Mouse (Mus musculus) kidney, adult 8-10 months (tissue): Measurements from ENCODE around the gene Hadhb.

Experiments used
- DNase-seq, 2 experiments: peaks; one replicate each; pipeline ENCODE4 v3.0.0; 2022

The Hadhb gene

DNA sequence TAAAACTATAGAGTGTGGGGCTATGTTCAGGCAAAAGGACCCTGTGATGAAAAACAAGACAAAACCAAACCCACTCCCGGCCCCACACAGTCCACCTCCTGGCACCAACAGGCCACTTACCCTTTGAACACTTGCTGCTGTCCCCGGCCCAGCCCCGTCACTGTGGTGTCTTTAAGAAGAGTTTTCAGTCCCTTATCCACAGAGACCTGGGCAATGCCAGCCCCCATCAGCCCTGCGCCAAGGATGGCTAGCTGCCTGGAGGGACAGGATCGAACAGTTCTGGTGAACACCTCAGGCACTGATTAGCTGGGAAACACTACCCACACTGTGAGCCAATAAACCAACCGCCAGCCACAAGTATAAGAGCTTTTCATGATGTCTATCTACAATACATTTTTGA is 26.4 kb upstream of the Hadhb start:
- DNase-seq, result no peak

DNA sequence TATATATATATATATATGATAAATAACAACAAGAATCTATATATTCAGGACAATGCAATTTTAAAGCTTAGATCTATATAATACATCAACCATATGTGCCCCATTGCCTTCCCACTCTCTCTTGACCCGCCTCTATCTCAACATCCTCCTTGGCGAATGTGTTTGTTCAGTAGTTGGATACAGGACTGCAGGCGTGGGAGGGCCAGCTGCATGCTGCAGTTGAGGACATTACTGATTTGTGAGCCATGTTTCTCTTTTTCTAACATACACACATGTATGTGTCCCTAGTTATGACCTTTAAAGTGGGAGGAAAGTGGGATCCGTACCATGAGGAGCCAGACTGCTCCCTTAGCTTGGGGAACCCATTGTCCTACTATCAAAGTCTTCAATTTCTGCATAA is 23.8 kb upstream of the Hadhb start:
- DNase-seq, result no peak

DNA sequence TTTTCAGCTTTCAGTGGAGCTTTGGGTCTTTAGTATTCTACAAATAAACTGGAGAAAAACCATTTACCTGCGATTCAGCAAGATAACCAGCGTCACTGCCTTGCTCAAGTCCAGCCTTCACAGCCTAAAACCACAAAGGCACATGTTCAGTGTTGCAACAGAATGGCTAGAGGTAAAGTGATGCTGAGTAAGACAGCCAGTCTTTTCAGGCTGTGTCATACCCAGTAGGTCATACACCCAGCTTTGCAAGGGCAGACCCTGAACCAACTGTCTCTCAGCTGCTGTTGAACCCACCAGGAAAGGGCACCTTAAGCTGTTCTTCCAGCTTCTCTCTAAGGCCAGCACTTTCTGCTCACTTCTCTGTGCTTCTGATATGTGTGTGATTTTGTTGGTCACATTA is 22.9 kb upstream of the Hadhb start:
- DNase-seq, result no peak

DNA sequence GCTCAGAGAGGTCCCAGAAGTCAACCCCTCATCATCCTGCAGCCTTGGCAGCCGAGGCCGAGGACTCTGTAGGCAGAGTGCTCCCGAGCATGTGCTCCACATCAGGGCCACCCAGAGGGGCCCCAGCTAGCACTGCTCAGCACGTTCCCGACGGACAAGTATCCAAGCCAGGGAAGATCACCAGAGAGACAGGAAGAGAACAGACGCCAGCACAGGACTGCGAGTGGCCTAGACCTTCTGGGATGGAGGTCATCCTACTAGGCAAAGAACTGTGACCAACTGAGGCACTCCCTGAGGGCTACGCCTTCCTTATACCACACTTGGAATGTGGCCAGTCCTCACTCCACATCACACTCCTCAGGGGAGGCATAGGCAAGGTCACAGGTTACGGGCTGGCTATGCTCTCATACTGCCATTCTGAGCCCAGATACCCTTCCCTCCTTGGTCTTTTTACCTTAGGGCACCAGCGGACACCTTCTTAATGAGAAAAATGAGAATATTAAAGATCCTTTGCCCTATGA is 19.3 kb upstream of the Hadhb start:
- DNase-seq, result no peak

DNA sequence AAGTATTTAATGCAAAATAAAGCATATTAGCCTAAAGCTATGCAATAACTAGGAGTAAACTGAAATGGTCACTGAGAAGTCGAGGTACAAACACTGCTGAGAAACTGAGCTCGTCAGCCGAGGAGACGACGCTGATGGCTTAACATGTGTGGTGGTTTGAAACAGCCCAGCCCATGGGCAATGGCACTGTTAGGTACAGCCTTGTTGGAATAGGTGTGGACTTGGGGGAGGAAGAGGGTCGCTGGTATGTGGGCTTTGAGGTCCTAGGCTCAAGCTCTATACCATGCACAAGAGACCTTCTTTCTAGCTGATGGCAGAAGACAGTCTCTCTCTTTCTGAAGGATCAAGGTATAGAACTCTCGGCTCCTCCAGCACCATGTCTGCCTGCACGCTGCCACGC is 17.8 kb upstream of the Hadhb start:
- no peak for DNase-seq

DNA sequence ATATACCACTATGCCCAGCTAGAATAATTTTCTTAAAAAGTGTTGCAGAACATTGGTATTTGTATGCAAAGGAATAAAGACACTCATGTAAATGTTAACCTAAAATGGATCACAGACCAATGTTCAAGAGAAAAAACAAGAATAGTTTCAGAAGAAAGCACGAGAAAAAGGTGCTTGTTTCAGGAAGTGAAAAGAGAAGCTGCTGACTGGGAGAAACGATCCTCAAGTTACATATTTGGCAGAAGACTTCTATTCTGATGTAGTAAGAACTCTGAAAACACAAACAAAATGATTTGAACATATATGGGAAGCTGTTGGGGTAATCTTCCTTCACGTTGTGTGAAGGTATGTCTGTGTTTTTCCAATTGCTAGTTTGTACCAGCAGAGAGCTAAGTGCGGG is 16.9 kb upstream of the Hadhb start:
- no peak for DNase-seq

DNA sequence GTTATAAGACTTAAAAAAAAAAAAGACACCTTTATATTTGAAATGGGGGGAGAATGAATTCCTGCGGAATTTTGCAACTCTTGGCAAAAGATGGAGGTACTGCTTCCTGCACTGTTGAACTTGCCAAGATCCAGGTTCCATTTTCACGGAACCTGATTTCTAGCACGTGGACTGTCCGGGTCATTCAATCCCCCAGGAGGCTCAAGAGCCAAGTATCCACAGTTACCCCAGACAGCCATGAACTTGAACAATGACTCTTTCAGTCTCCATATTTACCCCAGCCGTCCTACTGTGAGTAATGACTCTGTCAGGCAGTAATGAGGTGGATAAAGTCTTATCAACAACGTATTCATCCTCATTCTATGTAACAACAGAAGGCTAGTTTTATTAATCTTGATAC is 8.5 kb upstream of the Hadhb start:
- no peak for DNase-seq

DNA sequence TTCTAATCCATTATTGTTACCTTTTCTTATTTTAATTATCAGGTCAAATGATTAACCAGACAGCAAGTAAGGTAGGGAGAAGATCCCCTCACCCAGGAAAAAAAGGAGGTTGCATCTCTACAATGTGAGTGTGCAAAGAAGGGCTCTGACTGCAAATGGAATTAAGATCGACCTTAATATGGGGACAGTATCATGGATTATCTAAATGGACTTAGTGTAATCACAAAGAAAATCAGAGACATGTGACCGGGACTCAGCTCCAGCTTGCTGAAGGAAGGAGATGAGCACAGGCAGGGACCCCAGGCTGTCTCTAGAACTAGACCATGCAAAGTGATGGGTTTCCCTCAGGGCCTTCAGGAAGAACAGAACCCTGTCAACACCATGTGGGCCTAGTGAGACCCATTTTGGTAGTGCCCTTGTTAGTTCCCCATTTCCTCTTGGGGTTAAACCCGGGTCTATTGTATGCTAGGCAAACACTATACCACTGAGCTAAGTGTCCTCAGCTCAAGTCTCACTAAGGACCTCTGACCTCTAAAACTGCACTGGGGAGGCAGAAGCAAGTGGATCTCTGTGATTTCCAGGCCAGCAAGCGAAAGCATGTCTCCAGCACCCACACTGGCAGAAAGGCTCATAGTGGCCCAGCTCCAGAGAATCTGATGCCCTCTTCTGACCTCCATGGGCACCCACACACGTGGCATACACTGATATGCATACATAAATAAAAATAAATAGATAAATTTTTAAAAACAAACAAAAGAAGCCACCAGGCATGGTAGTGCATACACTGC is 6.7 kb upstream of the Hadhb start:
- no peak for DNase-seq

DNA sequence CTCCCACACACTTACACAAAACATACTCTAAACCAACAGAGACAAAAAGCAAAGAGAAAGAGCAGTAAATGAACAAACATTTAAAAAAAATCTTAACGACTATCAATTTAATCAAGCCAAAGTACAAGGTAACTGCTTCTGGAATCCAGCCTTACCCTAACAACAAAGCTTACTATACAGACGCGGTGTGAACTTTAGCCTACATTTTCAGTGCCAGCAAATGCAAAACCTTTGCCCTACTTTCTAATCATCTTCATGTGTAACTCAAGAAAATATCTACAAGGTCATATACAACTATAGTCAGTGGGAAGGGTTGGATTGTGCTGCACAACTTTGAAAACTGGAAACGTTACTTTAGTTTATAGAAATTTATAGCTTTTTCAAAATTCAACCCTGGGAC is 3.0 kb upstream of the Hadhb start:
- peak; percentile 49 to 72 for DNase-seq

DNA sequence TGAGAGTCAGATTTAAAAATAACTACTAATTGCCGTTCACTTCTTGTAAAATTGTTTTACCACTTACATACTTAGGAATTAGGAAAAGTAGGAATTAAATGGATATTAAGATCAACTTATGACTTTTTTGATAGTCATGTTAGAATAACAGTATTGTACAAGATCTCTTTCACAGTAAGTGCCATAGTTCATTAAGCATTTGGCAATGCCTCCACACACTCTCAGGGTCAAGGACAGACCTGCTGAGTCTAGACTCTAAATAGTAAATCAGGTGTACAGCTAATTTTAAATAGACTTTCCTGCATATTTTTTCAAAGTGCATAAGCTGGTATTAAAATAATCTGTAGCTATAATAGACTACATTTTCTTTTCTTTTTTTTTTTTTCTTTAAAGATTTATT is 2.6 kb upstream of the Hadhb start:
- DNase-seq, result peak; percentile 17 to 59

DNA sequence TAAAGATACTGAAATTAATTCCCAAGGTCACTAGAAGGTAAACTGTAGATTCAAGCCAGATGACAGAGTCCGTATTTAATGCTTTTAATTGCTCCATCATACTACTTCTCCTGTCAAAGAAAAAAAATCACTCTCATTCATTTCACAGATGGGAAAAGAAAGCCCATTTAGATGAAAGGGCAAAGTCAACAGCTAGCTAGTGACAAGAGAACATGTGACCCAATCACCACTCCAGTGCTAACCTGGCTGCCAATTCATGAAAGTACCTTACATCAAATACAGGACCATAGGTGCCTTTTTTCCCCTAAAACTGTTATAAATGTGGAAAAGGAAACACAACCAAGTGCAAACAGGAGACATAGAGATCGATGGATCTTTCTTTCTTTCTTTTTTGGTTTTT is 1.8 kb upstream of the Hadhb start:
- DNase-seq, result no peak

DNA sequence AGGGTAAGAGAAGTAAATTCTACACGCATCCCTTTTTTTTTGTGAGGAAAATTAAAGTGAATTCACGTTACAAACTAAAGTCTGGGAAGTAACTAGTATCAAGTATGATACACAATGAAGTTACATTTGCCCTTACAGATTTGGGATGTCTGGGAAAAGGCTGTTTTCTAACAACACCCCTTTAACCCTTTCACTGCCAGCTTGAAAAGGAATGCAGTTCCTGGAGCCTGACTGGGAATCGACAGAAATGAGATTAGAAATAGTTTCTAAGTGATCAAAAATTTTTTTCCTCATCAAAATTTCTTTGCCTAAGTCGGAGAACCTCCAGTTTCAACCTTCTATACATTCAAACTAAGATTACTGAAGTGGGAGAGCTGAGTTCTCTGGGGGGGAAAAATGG is 1.0 kb upstream of the Hadhb start:
- no peak for DNase-seq

DNA sequence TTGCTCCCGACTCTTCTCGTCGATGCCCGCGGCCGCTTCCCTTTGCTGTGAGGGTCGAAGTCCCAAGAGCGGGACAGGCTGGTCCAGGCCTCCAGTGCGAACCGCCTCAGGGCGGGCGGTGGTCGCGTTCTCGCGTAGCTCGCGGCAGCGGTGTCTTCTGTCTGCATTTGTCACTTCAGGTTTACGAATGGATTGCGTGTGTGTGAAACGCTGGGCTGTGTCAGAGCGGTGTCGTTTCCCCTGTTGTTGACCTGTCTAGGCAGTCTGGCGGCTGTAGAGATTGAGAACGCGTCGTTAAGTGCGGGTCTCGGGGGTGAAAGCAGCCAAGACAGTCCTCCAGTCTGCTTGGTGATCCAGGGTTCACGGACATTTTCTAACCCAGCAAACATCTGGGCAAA is 346 bp downstream of the Hadhb start:
- DNase-seq, result no peak

DNA sequence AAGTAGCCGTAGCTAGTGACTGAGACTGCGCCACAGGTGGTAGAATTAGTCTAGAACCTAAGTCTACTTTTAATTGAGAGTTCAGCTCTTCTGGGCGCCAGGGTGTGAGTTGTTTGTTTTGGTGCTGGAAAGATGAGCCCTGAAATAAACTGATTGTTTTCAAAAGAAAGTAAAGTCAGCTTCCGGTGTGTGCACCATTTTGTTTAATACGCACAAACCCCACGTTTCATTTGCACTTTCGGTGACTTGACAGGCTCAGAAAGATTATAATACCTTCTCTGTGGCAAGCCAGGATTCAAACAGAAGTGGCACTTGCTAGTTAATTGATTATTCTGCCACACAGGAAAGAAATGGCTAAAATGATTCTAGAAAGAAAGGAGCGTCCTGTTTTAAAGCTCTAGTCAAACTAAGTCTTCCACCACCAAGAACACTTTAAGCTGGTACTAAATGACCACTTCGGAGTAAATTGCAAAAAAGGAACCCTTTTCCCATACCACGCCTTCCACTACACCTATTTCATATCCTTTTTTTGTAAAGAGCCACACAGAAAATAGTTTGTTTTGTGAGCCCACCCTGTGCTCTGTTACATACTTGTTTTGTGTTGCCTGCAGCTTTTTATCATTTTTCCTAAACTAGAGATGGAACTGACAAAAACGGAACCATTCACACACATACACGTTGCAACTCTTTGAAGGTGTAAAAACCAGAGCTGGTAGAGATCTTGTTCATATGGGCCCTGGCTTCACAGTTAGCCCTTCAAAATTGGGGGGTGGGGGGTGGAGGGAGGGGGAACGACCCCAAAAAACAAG is 977 bp downstream of the Hadhb start:
- DNase-seq, result no peak

DNA sequence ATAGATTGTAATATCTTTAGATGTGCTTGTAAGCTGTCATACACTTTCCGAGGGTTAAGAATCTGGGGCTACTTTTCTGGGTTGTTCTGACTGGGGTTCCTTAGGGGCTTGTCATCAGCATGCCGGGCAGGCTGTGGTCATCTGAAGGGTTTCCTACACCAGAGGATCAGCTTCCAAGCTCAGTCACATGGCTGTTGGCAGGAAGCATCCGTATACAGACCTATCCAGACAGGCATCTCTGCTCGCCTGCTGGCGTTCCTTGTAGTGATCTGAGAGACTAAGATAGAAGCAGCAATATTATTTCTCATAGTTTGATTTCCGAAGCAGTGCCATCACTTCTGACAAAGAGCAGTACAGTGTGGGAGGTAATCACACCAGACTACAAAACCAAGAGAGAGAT is 4.6 kb downstream of the Hadhb start:
- DNase-seq, result no peak

DNA sequence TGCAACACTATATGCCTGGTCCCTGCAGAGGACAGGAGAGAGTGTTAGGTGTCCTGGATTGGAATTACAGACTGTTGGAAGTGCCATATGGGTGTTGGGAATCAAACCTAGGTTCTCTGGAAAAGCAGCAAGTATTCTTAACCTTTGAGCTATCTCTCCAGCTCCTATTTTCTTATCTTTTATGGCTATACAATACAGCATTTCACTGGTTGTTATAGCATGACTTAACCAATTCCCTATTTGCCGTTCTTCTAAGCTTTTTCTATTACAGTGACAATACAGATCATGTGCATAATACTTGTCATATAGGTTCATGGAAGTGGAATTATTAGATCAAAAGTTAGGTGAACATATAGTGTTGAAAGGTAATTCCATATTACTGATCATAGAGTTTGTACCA is 6.8 kb downstream of the Hadhb start:
- no peak for DNase-seq

DNA sequence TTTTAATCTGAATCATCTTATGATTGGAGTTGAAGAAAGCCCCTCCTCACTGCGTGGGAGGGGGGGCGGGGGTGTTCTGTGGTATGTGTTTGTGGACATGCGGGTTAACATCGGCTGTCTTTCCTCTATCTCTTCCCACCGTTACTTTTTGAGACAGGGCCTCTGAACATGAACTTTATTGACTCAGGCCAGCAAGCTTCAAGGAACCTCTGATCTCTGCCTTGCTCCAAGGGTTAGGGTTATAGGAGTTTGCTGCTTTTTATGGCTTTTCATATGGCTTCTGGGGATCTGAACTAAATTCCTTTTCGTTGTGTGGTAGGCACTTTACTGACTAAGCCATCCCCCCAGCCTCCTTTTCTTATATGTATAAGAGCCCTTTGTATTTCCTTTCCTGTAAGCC is 7.3 kb downstream of the Hadhb start:
- DNase-seq, result no peak

DNA sequence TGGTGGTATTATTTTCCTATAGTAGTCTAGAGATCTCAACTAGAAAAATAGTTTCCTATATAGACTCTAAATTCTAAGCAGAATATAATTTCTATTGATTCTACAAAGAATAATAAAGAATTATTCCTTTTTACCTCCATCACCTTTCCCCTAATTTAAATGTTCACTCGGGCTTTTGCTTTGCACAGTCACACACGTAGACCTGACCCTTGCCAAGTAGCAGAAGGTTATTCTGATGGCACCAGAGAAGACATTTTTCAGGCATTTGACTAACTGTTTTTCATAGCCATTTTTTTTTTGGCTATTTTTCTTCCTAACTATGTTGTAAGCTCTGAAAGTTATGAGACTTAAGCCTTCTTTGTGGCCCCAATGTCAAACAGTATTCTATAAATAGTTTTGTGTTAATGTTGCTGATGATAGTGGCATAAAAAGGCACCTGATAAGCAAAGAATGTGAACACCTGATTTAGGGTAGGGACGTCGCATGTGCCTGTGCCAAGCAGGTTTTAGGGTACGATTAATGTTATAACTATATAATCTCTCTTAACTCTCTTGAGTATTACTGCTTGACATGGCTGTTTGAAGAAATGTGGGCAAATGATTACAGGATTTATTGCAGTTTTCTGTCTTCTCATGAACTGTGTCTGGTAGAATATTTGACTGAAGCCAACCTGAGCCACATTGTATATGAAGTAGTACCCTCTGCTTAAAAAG is 10.3 kb downstream of the Hadhb start:
- no peak for DNase-seq

DNA sequence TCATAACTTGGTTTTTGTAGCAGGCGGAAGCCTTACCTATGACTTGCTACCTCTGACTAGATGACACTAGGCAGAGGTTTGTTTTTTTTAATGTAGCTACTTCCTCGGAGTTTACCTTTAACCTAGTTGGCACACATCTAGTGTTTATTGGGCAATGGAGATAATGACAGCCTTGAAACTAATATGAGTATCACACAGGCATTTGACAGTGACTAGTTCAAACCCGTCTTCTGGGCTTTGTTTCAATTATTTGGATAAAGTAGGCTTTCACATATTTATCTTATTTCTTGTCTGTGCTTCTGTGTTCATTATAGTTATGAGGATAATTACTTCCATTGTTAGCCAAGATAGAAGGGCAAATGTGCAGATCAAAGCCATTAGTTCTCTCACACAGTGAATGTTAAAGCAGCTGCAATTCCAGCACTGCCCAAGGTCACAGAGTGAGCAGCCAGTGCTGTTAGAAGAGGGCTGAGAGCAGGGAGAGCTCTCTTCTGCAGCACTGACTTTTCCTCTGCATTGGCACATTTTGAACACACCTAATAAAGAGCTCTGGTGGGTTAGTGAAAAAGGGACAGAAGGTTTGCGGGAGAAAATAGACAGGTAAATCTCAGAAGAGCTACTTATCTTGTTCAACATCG is 15.4 kb downstream of the Hadhb start:
- no peak for DNase-seq

DNA sequence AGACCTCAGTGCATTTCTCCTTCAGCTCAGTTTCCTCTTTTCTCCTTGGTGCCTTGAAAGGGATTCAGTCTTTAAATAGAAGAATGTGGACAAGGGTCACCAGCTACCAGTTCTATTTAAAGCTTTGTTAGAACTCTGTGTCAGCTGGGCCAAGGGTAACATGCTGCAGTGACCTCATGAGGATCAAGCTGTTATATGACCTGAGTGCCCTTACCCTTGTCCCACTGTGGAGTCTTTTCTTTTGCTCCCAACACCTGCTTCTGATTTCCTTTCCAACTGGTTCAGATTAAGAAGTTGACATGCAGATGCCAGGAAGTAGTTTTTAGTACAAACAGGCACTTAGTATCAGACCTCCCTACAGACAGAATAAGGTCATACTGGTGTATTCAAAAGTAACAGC is 17.1 kb downstream of the Hadhb start:
- no peak for DNase-seq

DNA sequence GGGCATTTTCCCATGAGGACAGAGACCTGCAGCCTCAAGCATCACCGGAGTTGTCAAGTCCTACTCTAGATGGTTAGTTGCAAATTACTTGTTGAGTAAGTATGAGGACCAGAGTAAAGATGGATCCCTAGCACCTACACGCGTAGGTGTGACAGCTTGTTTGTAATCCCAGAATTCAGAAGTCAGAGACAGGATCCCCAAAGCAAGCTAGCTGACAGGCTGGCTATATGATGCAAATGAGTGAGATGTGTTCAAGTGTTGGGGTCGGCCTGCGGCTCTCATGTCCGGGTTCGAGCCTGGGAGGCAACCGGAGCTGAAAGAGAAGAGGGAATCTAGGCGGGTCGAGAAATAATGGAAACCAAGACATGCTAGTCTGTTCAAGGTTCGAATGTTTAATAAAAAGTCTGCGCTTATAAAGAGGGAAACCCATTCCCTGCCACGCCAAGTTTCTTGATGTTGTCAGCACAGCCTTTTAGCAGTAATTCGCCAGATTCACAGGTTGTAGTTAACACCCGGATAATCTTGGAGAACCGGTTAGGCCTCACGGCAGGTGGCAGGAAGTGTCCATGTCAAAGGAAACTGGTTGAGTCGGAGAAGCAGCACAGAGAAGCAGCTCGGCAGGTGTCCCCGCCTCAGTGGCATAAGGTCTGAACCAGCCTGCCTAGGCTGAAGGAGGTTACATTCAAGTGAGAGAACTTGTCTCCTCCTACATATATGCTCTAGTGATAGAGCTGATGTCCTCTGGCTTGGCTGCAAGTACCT is 18.1 kb downstream of the Hadhb start:
- DNase-seq, result no peak

DNA sequence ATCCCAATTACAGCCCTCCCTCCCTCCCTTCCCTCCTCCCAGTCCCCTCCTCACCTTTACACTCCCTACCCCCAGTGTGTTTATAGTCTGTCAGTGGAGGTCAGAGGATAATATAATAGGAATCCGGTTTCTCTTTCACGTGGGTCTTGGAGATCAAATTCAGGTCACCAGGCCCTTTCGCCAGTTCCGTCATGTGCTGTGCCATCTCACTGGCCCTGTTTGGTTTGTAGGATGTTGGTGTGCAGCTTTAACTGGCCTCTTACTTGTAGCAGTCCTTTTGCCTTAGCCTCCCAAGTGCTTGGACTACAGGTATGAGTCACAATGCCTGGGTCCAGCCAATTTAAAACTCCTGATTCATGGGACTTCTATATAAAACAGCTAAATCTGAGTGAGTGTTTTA is 20.8 kb downstream of the Hadhb start:
- DNase-seq, result no peak
